Mouse (Mus musculus) layer of hippocampus, adult 8-10 months (tissue): Measurements from ENCODE around the gene Scgb2b19. TPM values are rescaled to one million over a fixed set of nuclear protein-coding genes. Genes with fewer than 3 reads are reported as not detected.
"Not testable (repeated sequence)": the region's sequence is repeated elsewhere in the genome, so short reads cannot be mapped to it uniquely, and the experiment has no call there.

Source experiments
- DNase-seq, 2 experiments: peaks; one replicate each; pipeline ENCODE4 v3.0.0; 2022; ENCODE audit warnings: low spot score in 2 of 2
- total RNA-seq, 4 experiments: library from RNA; stranded (reverse); gene quantifications; 2 replicates each; pipeline ENCODE4 v1.2.4; 2022

Gene Scgb2b19
- total RNA-seq: not detected

DNA sequence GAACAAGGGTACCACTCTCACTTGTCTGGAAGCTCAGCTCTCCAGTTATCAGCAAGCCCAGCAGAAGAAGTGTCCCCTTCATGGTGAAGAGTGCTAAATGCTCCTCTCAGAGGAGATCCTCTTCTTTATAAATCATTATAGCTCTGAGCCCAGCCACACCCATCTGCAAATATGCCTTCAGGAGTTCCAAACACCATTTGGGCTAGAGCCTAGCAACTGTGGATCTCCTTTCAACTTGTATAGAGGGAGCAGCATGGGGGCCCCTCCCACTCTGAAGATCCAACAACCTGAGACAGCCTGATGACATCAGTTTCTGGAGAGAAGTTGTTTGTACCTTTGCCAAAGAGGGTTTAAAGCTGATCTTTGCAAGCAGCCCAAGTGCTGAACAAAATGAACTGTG is at the start of gene Scgb2b19:
Gene Scgb2b19 (minus strand): TSS at position 101 of the 400 bp plus-strand sequence.
- not testable (repeated sequence) for DNase-seq

DNA sequence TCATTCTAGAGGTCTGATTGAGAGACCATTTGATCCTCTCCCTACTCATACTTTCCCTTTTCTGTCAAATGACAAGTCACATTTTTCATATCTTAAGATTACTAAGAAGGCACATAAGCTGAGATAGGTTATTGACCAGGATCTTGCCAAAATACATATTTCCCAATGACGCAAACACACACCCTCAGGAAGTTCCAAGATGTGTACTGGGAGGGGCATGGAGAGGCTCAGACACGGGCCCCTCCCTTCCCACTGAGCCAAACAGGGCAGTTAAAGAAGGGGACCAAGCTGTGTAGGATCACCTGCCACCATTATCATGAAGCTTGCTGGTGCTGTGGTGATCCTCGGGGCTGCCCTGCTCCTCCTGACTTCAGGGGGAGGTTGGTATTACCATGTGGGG is 6.9 kb upstream of the Scgb2b19 start, which contains the start of gene Scgb1b19:
Gene Scgb1b19 (plus strand): TSS at position 301 of the 400 bp plus-strand sequence.
- DNase-seq: not testable (repeated sequence)

Other genes with a start within 250 kb of the Scgb2b19 start
- not detected for gene Scgb2b17, start 223.8 kb downstream of the Scgb2b19 start, total RNA-seq
- gene Scgb1b17, start 216.9 kb downstream of the Scgb2b19 start, total RNA-seq: not detected
- gene Scgb2b18, start 106.5 kb downstream of the Scgb2b19 start, total RNA-seq: not detected
- gene Scgb1b18, start 94.8 kb downstream of the Scgb2b19 start, total RNA-seq: not detected
- not detected for gene Scgb1b19, start 7.0 kb upstream of the Scgb2b19 start, total RNA-seq
- not detected for gene Scgb2b20, start 86.0 kb upstream of the Scgb2b19 start, total RNA-seq
- gene Scgb1b20, start 92.9 kb upstream of the Scgb2b19 start, total RNA-seq: not detected
- gene Scgb2b21, start 240.1 kb upstream of the Scgb2b19 start, total RNA-seq: not detected